Mouse (Mus musculus) heart, postnatal 0 days (tissue): ENCODE results near the gene Mapk14.

Experiments
- CTCF ChIP-seq: IDR thresholded peaks from 2 replicates; pipeline ENCODE4 v1.5.1; 2016; ENCODE audit warnings: antibody characterized with exemption, control low read depth, low read depth
- EP300 ChIP-seq: IDR thresholded peaks from 2 replicates; pipeline ENCODE4 v1.6.1; 2016; ENCODE audit warnings: antibody characterized with exemption, low read depth

DNA sequence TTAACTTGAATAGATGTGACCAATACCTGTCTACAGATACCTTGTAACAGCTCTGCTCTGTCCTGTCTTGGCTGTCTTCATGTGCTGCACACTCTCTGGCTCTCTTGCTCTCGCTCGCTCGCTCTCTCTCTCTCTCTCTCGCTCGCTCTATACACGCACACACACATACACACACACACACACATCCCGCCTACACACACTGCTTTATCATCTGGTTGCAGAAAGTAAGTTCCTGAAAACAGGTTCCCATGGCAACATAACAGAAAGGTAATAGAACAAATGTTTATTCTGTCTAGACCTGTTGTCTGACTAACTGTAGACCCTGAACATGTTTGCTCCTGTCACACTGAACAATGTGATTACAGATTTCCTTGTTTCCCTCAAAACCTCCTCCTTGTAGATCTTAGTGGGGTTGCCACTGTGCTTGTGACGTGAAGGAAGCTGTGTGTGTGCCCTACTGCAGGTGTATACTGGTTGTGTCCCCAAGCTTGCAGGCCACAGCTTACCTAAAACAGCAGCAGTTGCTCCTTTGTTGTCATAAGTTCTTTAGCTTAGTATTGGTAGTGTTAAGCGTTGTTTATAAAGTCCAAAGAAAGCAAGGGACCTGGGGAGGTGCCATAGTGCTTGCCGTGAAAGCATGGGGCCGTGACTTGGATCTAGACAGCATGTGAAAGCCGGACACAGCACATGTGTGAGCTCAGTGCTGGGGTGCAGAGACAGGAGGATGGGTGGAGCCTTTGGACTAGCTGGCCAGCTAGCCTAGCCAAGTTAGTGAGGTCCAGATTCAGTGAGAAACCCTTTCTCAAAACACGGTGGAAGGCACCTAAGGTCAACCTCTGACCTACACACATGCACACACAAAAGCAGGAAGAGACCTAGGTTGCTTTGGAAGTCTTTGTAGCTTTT lies 6.4 kb downstream of the Mapk14 start:
- no peak for TF ChIP-seq CTCF
- TF ChIP-seq EP300, result no peak
